Mouse (Mus musculus) hindbrain, embryonic 10.5 days (tissue): Measurements from ENCODE around the gene Frk. TPM values are rescaled to one million over a fixed set of nuclear protein-coding genes. Genes with fewer than 3 reads are reported as not detected.
"Not testable (repeated sequence)": the region's sequence is repeated elsewhere in the genome, so short reads cannot be mapped to it uniquely, and the experiment has no call there.

Experiments
- DNase-seq: peaks from one replicate; pipeline ENCODE4 v3.0.0-alpha.2; 2017; ENCODE audit warnings: low spot score
- H3K27ac ChIP-seq: fragments of 300-500 bp; sonication (generic); 2 replicates; pipeline ENCODE4 v1.5.1; 2016; ENCODE audit warnings: mild to moderate bottlenecking, moderate library complexity
- H3K27me3 ChIP-seq: fragments of 300-500 bp; sonication (generic); 2 replicates; pipeline ENCODE4 v1.6.1; 2016; ENCODE audit warnings: mild to moderate bottlenecking; ENCODE audit not compliant: poor library complexity, insufficient read depth, severe bottlenecking
- H3K36me3 ChIP-seq: fragments of 300-500 bp; sonication (generic); 2 replicates; pipeline ENCODE4 v1.6.1; 2016; ENCODE audit warnings: mild to moderate bottlenecking, moderate library complexity
- H3K4me1 ChIP-seq: fragments of 300-500 bp; sonication (generic); replicated peaks from 2 replicates; pipeline ENCODE4 v1.6.1; 2016; ENCODE audit warnings: mild to moderate bottlenecking
- H3K4me3 ChIP-seq: fragments of 300-500 bp; sonication (generic); 2 replicates; pipeline ENCODE4 v1.5.1; 2016; ENCODE audit warnings: mild to moderate bottlenecking, moderate library complexity
- H3K9me3 ChIP-seq: fragments of 300-500 bp; sonication (generic); 2 replicates; pipeline ENCODE4 v1.6.1; 2016; ENCODE audit warnings: mild to moderate bottlenecking, moderate library complexity
- WGBS: fragments of 180-500 bp; shearing (Covaris S2); methylation state at CpG from one replicate; pipeline ENCODE4 v1.1.7; 2016; 5-methylcytosine and 5-hydroxymethylcytosine counted together
- polyA plus RNA-seq: library from polyadenylated mRNA; unstranded; fragments of >200 nt; fragmentation: Nextera tagmentation; extraction: Ambion mirVana; gene quantifications from 2 replicates; pipeline ENCODE4 v1.2.1, GENCODE M21; 2016

The Frk gene
- polyA plus RNA-seq, 1 experiment from 2014 or later, result 3.4 TPM

DNA sequence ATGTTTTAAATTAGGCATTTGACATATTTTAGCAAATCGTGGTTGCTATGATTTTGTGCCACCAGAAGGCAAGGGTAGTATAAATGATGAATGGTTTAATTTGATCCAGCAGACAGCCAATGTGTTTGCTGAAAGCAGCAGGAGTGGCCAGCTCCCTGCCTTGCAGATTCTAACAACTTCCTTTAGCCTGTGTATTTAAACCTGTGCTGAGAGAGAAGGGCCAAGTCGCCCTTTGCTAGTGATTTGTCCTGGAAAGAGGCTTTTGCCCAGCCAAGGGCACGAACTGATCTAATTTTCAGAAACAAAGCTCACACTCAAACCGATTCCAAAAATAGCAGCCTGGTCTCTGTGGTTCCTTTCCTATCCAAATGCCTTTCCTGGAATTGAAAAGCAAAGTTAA is 29.4 kb downstream of the Frk start:
- Histone ChIP-seq H3K4me3 (no peak overlapping the region), H3K4me1 (no peaks in the 10 kb centered on the region), H3K27ac (no peak overlapping the region), H3K27me3 (no peaks in the 10 kb centered on the region), H3K9me3 (no peaks in the 10 kb centered on the region), H3K36me3 (no peaks in the 10 kb centered on the region)
- DNase-seq, result no peak
- 61% methylated on average over 4 of the region's 4 CpGs for WGBS

DNA sequence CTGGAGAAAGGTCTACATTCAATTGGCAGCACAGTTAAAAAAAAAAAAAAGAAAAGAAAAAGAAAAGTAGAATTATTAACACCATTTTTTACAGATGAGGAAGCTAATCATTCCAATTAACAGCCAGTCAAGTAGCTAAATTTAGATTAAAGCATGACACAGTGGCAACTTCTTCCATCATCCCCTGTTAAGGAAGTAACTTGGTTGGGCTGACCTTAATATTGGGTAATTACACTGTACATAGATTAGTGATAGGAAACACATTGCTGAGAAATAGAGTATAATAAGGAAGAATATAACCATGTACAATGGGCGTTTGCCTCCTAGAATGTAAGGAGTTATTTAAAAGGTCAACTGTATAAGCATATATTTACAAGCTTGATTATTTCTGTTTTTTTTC is 42.4 kb downstream of the Frk start:
- H3K36me3 ChIP-seq, result no peaks in the 10 kb centered on the region
- H3K4me3 ChIP-seq, result no peak overlapping the region
- WGBS, result 88% methylated on average over 1 of the region's 1 CpGs
- no peak overlapping the region for H3K27ac ChIP-seq
- no peaks in the 10 kb centered on the region for H3K4me1 ChIP-seq
- no peaks in the 10 kb centered on the region for H3K9me3 ChIP-seq
- H3K27me3 ChIP-seq, result no peaks in the 10 kb centered on the region
- no peak for DNase-seq

- Histone ChIP-seq H3K4me1 (no peaks in the 10 kb centered on the region), H3K36me3 (no peaks in the 10 kb centered on the region), H3K9me3 (no peaks in the 10 kb centered on the region), H3K4me3 (no peak overlapping the region), H3K27me3 (no peaks in the 10 kb centered on the region), H3K27ac (no peak overlapping the region)
- DNase-seq, result no peak
- 61% methylated on average over 1 of the region's 1 CpGs for WGBS
These were observed 48.6 kb downstream of the Frk start for GRCm38 (mm10) chr10:34531766-34532165.

DNA sequence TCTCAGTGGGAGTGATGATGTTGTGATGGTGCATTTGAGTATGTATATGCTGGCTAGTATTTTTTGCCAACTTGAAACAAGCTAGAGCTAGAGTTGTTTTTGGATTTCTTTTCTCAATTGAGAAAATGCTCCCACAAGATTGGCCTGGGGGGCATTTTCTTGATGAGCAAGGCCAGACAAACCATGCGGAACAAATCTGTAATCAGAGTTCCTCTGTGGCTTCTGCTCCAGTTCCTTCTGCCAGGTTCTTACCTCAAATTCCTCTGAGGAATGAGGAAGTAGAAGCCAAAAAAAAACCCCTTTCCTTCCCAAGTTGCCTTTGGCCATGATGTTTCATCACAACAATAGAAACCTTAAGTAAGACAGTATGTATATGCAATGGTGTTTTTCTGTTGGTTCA is 49.3 kb downstream of the Frk start:
- no peaks in the 10 kb centered on the region for H3K27me3 ChIP-seq
- no peaks in the 10 kb centered on the region for H3K36me3 ChIP-seq
- no peaks in the 10 kb centered on the region for H3K4me1 ChIP-seq
- H3K27ac ChIP-seq, result no peak overlapping the region
- no peaks in the 10 kb centered on the region for H3K9me3 ChIP-seq
- DNase-seq, result no peak
- 83% methylated on average over 1 of the region's 1 CpGs for WGBS
- no peak overlapping the region for H3K4me3 ChIP-seq

DNA sequence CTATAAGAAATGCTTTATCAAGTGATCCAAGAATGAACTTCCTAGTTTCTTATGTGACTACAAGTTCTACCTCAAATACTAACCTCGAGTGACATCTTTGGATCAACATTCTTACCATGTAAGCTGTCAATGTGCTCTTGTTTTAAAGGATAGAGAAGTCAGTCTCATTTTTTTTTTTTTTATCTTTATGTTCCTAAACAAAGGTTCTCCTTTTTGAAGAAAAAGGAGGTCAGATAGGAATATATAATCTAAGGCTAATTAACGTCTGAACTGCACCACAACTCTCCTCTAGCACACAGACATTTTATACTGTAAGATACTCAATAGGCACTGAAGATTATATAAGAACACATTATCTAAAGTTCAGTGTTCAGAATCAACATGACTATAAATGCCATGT is 57.5 kb downstream of the Frk start:
- WGBS, result 91% methylated on average over 2 of the region's 2 CpGs
- Histone ChIP-seq H3K27me3 (no peaks in the 10 kb centered on the region), H3K4me1 (no peaks in the 10 kb centered on the region), H3K27ac (no peak overlapping the region), H3K9me3 (no peaks in the 10 kb centered on the region), H3K4me3 (no peak overlapping the region), H3K36me3 (no peaks in the 10 kb centered on the region)
- no peak for DNase-seq

GRCm38 (mm10) chr10:34541717-34542490 is 58.7 kb downstream of the Frk start:
- Histone ChIP-seq H3K4me1 (no peaks in the 10 kb centered on the region), H3K27ac (no peak overlapping the region), H3K4me3 (no peak overlapping the region), H3K27me3 (no peaks in the 10 kb centered on the region), H3K9me3 (no peaks in the 10 kb centered on the region), H3K36me3 (no peaks in the 10 kb centered on the region)
- 87% methylated on average over 3 of the region's 3 CpGs for WGBS
- DNase-seq, result no peak

DNA sequence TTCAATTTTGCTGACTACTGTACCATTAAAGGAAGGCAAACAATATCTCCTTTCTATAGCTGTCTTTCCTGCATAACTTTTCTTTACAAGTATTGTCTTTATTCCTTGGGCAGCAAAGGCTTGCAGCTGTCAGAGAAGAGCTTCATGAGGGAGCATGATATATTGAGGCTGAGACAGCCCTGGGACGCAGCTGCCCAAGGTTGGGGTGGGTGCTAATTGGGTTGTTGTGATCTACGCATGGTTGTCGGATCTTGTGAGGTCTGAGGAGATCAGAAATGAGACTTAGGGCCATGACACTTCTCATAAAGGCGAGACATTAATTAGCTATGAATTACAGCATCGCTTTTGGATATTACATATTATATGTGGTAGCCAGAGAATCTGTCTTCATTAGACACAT is 67.4 kb downstream of the Frk start:
- no peak overlapping the region for H3K4me3 ChIP-seq
- no peaks in the 10 kb centered on the region for H3K9me3 ChIP-seq
- DNase-seq, result no peak
- no peaks in the 10 kb centered on the region for H3K36me3 ChIP-seq
- no peaks in the 10 kb centered on the region for H3K4me1 ChIP-seq
- H3K27ac ChIP-seq, result no peak overlapping the region
- WGBS, result 75% methylated on average over 5 of the region's 5 CpGs
- no peaks in the 10 kb centered on the region for H3K27me3 ChIP-seq

GRCm38 (mm10) chr10:34551636-34552035 is 68.4 kb downstream of the Frk start:
- WGBS, result 79% methylated on average over 5 of the region's 5 CpGs
- DNase-seq, result no peak
- H3K4me3 ChIP-seq, result no peak overlapping the region
- no peaks in the 10 kb centered on the region for H3K36me3 ChIP-seq
- H3K27me3 ChIP-seq, result no peaks in the 10 kb centered on the region
- H3K4me1 ChIP-seq, result no peaks in the 10 kb centered on the region
- no peaks in the 10 kb centered on the region for H3K9me3 ChIP-seq
- no peak overlapping the region for H3K27ac ChIP-seq

- no peak for DNase-seq
- no peaks in the 10 kb centered on the region for H3K9me3 ChIP-seq
- no peaks in the 10 kb centered on the region for H3K4me1 ChIP-seq
- no peaks in the 10 kb centered on the region for H3K27me3 ChIP-seq
- no peak overlapping the region for H3K4me3 ChIP-seq
- no peak overlapping the region for H3K27ac ChIP-seq
- H3K36me3 ChIP-seq, result no peaks in the 10 kb centered on the region
- WGBS, result 96% methylated on average over 1 of the region's 1 CpGs
These were observed 80.4 kb downstream of the Frk start for GRCm38 (mm10) chr10:34563518-34564176.

GRCm38 (mm10) chr10:34615474-34615873 is 132.3 kb downstream of the Frk start:
- Histone ChIP-seq H3K27me3 (no peaks in the 10 kb centered on the region), H3K9me3 (no peaks in the 10 kb centered on the region), H3K4me1 (no peaks in the 10 kb centered on the region), H3K36me3 (no peaks in the 10 kb centered on the region), H3K27ac (no peak overlapping the region), H3K4me3 (no peak overlapping the region)
- no peak for DNase-seq

- no peak overlapping the region for H3K27ac ChIP-seq
- H3K4me1 ChIP-seq, result no peaks in the 10 kb centered on the region
- no peak for DNase-seq
- H3K9me3 ChIP-seq, result no peaks in the 10 kb centered on the region
- no peak overlapping the region for H3K4me3 ChIP-seq
- WGBS, result 66% methylated on average over 2 of the region's 2 CpGs
- no peaks in the 10 kb centered on the region for H3K27me3 ChIP-seq
- no peaks in the 10 kb centered on the region for H3K36me3 ChIP-seq
These were observed 134.0 kb downstream of the Frk start for GRCm38 (mm10) chr10:34617216-34617615.

- Histone ChIP-seq H3K36me3 (no peaks in the 10 kb centered on the region), H3K4me3 (no peak overlapping the region), H3K4me1 (no peaks in the 10 kb centered on the region), H3K9me3 (no peaks in the 10 kb centered on the region), H3K27ac (no peak overlapping the region), H3K27me3 (no peaks in the 10 kb centered on the region)
- 58% methylated on average over 3 of the region's 3 CpGs for WGBS
- no peak for DNase-seq
These were observed 135.3 kb downstream of the Frk start for GRCm38 (mm10) chr10:34618490-34618889.

DNA sequence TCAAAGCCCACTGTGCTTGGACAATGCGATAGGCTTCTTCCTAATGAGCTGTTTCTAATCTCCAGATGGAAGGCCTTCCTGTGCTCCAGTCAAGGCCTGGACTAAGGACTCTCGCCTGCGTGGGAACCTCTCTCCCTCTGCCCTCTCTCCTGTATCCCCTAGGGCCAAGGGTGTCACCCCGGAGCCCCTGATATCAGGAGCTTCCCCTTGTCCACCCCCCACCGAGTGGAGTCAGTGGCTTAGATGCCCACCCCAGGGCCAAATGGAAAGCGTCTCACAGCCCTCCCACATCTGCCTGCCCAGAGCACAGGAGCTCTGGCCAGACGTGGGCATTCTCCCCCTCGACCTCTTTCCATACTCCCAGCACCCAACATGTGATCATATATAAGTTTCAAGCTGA is 137.3 kb downstream of the Frk start:
- not testable (repeated sequence) for H3K4me1 ChIP-seq, H3K9me3 ChIP-seq, H3K36me3 ChIP-seq, DNase-seq, H3K27me3 ChIP-seq, H3K4me3 ChIP-seq, H3K27ac ChIP-seq
- 80% methylated on average over 8 of the region's 8 CpGs for WGBS
